Mouse (Mus musculus) lung, embryonic 15.5 days (tissue): ENCODE data around the gene Zbp1. TPM values are rescaled to one million over a fixed set of nuclear protein-coding genes. Genes with fewer than 3 reads are reported as not detected.

ENCODE experiments used
- ATAC-seq: fragments of 200-750 bp; cut with Nextera tagmentation; 2 replicates; pipeline ENCODE4 v1.8.0; 2017; ENCODE audit warnings: moderate number of reproducible peaks, borderline replicate concordance; ENCODE audit not compliant: low FRiP score, low TSS enrichment; ENCODE audit errors: extremely low read depth
- H3K27ac ChIP-seq: fragments of 300-500 bp; sonication (generic); 2 replicates; pipeline ENCODE4 v1.5.1; 2015; ENCODE audit warnings: moderate library complexity, mild to moderate bottlenecking, inconsistent platforms
- H3K27me3 ChIP-seq: fragments of 300-500 bp; sonication (generic); 2 replicates; pipeline ENCODE4 v1.6.1; 2015; ENCODE audit warnings: inconsistent platforms
- H3K36me3 ChIP-seq: fragments of 300-500 bp; sonication (generic); 2 replicates; pipeline ENCODE4 v1.6.1; 2015; ENCODE audit warnings: inconsistent platforms
- H3K4me1 ChIP-seq: fragments of 300-500 bp; sonication (generic); 2 replicates; pipeline ENCODE4 v1.6.1; 2015; ENCODE audit warnings: inconsistent platforms
- H3K4me2 ChIP-seq: fragments of 300-500 bp; sonication (generic); 2 replicates; pipeline ENCODE4 v1.6.1; 2015; ENCODE audit warnings: inconsistent platforms, mild to moderate bottlenecking, moderate library complexity
- H3K4me3 ChIP-seq: fragments of 300-500 bp; sonication (generic); 2 replicates; pipeline ENCODE4 v1.5.1; 2015; ENCODE audit warnings: mild to moderate bottlenecking, inconsistent platforms
- H3K9ac ChIP-seq: fragments of 300-500 bp; sonication (generic); 2 replicates; pipeline ENCODE4 v1.6.1; 2015; ENCODE audit warnings: inconsistent platforms
- H3K9me3 ChIP-seq: fragments of 300-500 bp; sonication (generic); 2 replicates; pipeline ENCODE4 v1.6.1; 2016; ENCODE audit warnings: inconsistent platforms
- WGBS: fragments of 180-500 bp; shearing (Covaris S2); methylation state at CpG from one replicate; pipeline ENCODE4 v1.1.7; 2015; 5-methylcytosine and 5-hydroxymethylcytosine counted together
- polyA plus RNA-seq: library from polyadenylated mRNA; unstranded; fragments of >200 nt; fragmentation: Nextera tagmentation; extraction: Ambion mirVana; gene quantifications from 2 replicates; pipeline ENCODE4 v1.2.1, GENCODE M21; 2015

Gene Zbp1
- polyA plus RNA-seq, 1 experiment from 2014 or later: 0.95 TPM

DNA sequence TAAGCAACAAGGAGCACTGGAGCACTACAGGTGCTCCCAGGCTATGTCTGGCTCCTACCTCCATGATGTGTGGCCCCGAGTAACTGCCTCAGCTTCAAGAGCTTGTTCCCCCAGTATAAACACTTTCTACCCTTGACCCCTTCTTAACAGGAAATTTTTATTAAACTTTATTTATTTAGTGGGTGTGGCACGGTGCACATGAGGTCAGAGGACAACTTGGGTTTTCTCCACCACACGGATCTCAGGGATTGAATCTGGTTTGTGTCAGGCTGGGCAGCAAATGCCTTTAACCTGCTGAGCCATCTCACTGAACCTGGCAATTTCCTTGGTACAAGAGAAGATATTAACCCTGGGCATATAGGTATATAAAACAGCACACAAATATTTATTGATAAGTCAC is 25.4 kb upstream of the Zbp1 start:
- no peak for ATAC-seq
- H3K9me3 ChIP-seq: no peaks in the 10 kb centered on the region
- no peaks in the 10 kb centered on the region for H3K36me3 ChIP-seq
- no peak overlapping the region for H3K4me2 ChIP-seq
- no peaks in the 10 kb centered on the region for H3K27me3 ChIP-seq
- no peak overlapping the region for H3K27ac ChIP-seq
- H3K4me1 ChIP-seq: peaks cover 65% of the 10 kb centered on the region
- no peak overlapping the region for H3K9ac ChIP-seq
- 27% methylated on average over 3 of the region's 3 CpGs for WGBS
- no peak overlapping the region for H3K4me3 ChIP-seq

DNA sequence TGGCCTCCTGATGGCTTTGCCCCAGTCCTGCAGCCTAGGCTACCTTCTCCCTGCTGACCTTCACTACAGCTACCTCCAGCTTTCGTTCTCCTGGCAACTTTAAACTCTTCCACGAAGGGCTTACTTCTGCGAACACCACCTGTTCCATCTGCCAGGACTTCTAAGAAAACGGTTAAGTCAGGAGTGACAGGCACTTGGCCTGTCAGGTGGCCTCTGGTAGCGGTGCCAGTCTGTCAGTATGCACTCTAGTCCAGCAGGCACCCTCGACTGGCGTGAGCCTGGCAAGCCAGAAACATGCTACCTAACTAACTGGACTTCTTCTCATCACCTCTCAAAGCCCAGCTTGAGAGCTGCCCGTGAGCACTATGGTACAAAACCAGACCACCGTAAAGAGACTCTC is 24.9 kb upstream of the Zbp1 start:
- Histone ChIP-seq H3K4me2 (no peak overlapping the region), H3K4me3 (no peak overlapping the region), H3K4me1 (peaks cover 66% of the 10 kb centered on the region), H3K36me3 (no peaks in the 10 kb centered on the region), H3K27me3 (no peaks in the 10 kb centered on the region), H3K9ac (no peak overlapping the region), H3K9me3 (no peaks in the 10 kb centered on the region), H3K27ac (0 out of 2 replicates have a peak overlapping the region, but pooled peaks have one; percentile 26)
- WGBS: 60% methylated on average over 9 of the region's 9 CpGs
- ATAC-seq: no peak

DNA sequence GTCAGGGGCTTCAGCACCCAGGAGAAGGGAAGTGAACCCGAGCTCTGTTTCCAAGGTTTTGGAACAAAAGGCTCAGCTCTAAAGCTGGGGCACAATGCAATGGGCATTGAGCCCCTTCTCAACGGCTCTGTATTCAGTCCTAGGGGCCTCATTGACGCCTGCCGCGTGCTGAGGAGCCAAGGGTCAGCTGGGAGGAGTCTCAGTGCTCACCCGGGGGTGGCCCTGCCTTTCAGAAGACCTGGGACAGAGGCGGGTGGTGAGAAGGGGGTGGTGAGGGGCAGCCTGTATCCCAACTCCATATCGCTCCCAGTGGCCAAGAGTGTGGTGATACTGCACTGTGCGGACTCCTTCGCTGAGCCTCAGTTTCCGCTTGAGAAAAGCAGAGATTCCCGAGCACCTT is 24.2 kb upstream of the Zbp1 start:
- H3K27me3 ChIP-seq: no peaks in the 10 kb centered on the region
- ATAC-seq: no peak
- H3K9ac ChIP-seq: no peak overlapping the region
- no peak overlapping the region for H3K4me2 ChIP-seq
- no peaks in the 10 kb centered on the region for H3K36me3 ChIP-seq
- WGBS: 39% methylated on average over 12 of the region's 12 CpGs
- peaks cover 66% of the 10 kb centered on the region for H3K4me1 ChIP-seq
- H3K4me3 ChIP-seq: no peak overlapping the region
- H3K9me3 ChIP-seq: no peaks in the 10 kb centered on the region
- no peak overlapping the region for H3K27ac ChIP-seq

DNA sequence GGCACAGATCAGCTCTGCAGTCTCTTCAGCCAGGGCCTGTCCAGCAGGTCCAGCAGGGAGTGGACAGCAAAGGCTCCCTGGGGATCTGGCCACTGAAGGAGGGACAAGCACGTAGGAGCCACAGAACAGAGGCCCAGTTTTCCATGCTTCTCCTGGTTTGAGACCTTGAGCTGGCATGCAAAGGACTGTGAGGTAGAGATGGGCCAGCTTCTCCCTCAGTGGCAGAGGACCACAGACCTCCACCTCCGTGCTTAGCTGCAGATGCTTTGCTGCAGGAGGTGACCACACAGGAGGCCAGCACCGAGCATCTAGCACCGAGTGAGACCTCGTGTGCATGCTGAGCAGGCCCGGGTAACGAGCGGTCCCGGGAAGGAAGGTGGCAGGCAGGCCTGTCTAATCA is 22.0 kb upstream of the Zbp1 start:
- Histone ChIP-seq H3K27me3 (no peaks in the 10 kb centered on the region), H3K36me3 (no peaks in the 10 kb centered on the region), H3K4me1 (peaks cover 66% of the 10 kb centered on the region), H3K27ac (no peak overlapping the region), H3K4me2 (no peak overlapping the region), H3K4me3 (no peak overlapping the region), H3K9ac (no peak overlapping the region), H3K9me3 (no peaks in the 10 kb centered on the region)
- WGBS: 54% methylated on average over 9 of the region's 9 CpGs
- ATAC-seq: no peak

DNA sequence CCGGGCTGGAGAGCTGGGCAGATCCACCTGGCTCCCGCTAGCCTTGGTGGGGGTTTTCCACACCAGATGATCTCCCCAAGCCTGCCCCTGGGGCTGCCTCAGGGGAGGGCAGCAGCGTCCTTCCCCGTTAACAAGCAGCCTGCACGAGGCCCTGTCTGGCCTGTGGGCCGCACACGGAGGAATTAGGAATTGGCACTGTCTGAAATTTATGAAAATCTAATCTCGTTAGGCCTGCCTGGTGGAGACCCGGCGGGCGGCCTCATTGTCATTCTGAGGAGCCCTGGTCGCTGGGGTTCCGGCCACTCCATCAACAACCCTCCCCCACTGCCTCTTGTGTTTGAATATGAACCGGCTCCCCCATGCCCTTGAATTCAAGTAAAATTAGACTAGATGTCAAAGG is 19.8 kb upstream of the Zbp1 start:
- H3K4me1 ChIP-seq: peaks cover 66% of the 10 kb centered on the region
- WGBS: 29% methylated on average over 14 of the region's 14 CpGs
- no peaks in the 10 kb centered on the region for H3K9me3 ChIP-seq
- H3K27ac ChIP-seq: peak overlapping the region; percentile 5; the same call in 1 of the 2 replicates
- no peak overlapping the region for H3K9ac ChIP-seq
- no peaks in the 10 kb centered on the region for H3K27me3 ChIP-seq
- ATAC-seq: no peak
- H3K4me2 ChIP-seq: no peak overlapping the region
- no peak overlapping the region for H3K4me3 ChIP-seq
- no peaks in the 10 kb centered on the region for H3K36me3 ChIP-seq

DNA sequence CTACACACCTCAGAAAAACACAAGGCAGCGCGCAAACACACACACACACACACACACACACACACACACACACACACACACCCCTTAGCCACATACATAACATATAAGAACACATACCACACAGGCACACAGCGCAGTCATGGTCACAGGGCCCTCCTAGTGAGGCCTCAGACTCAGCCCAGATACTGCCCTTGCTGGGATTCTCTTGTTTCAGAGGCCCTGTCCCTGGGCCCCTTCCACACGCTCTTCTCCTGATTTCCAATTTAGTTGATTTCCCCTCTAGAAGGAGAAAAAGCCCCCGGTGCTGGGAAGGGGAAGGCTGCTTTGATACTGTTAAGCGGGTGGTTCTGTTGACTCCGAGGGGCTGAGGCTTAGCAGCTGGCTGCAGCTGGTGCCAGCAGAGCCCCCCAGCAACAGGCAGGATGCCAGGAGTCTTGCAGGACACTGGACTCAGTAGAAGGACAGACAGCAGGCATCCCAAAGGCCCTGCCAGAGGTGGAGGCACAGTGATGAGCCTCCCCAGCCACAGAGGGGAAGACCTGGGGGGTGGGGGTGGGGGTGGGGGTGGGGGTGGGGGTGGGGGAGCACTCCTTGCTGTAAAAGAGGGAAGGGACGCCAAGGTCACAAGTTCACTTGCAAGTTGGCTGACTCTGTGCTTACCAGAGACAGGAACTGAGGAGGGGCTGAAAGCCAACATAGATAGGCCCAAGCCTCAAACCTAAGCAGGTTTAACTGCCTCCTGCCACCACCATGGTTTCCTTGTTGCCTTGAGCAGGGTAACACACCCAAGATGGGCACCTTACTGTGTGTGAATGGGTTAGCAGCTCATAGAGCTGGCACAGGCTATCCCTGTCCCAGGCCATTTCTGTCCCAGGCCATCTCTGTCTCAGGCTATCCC is 17.0 kb upstream of the Zbp1 start:
- no peaks in the 10 kb centered on the region for H3K9me3 ChIP-seq
- H3K4me3 ChIP-seq: no peak overlapping the region
- whole genome bisulfite sequencing: 60% methylated on average over 8 of the region's 8 CpGs
- peaks cover 15% of the 10 kb centered on the region for H3K36me3 ChIP-seq
- ATAC-seq: peak; percentile 78
- H3K27ac ChIP-seq: peak overlapping the region; percentile 76
- H3K4me1 ChIP-seq: peaks cover 58% of the 10 kb centered on the region
- no peaks in the 10 kb centered on the region for H3K27me3 ChIP-seq
- no peak overlapping the region for H3K9ac ChIP-seq
- H3K4me2 ChIP-seq: no peak overlapping the region; the same call in 1 of the 2 replicates

DNA sequence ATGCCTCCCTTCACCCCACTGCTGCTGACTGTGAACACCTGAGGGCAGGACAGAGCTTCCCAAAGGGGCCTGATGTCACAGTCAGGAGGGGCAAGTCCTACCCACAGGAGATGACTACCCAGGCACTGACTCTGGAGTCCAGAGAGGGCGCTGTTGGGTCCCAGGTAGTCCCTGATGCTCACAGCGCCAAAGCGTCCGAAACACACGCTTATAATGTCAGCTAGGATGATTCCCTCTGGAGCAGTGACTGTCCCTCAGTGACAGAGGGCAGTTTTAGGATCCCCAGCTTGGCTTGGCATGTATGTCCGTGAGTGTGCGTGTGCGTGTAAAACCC is 14.0 kb upstream of the Zbp1 start:
- no peak overlapping the region for H3K4me2 ChIP-seq
- H3K4me1 ChIP-seq: peaks cover 63% of the 10 kb centered on the region
- H3K36me3 ChIP-seq: peaks cover 29% of the 10 kb centered on the region
- H3K27me3 ChIP-seq: no peaks in the 10 kb centered on the region
- 84% methylated on average over 8 of the region's 8 CpGs for WGBS
- H3K9ac ChIP-seq: no peak overlapping the region
- ATAC-seq: no peak
- H3K4me3 ChIP-seq: no peak overlapping the region
- no peaks in the 10 kb centered on the region for H3K9me3 ChIP-seq
- H3K27ac ChIP-seq: no peak overlapping the region

DNA sequence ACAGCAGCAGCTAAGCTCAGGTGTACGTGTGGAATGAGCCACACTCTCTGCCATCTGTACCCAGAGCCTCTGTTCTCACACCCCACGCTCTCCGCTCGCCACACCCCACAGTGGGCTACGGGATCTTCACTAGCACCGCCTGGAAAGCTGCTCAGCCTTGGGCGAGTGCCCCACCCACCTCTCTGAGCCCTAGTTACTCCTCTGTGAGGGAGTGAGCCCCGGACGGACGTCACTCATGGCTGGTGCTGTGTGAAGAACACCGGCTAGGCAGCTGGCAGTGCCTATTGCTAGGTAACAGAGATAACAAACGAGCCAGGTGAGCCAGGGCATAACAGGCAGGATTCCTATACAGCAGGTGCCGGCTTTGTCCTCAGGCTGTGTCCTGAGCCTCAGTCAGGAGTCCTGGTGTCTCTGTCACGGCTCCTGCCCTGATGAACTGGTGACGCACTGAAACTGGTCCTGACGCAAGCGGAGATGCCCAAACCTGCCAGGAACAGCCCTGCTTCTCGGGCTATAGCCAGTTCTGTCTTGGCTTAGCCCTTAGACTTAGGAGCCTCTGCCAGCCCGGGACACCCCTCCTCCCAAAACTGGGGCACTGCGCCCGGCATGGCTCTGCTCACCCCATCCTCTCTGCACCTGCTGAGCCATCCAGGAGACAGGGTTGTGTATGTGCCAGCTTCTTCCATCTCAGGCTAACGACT is 13.5 kb upstream of the Zbp1 start:
- WGBS: 76% methylated on average over 22 of the region's 22 CpGs
- Histone ChIP-seq H3K27ac (no peak overlapping the region), H3K9me3 (no peaks in the 10 kb centered on the region), H3K36me3 (peaks cover 30% of the 10 kb centered on the region), H3K4me3 (no peak overlapping the region), H3K27me3 (no peaks in the 10 kb centered on the region), H3K4me1 (peaks cover 59% of the 10 kb centered on the region), H3K4me2 (no peak overlapping the region), H3K9ac (no peak overlapping the region)
- no peak for ATAC-seq

DNA sequence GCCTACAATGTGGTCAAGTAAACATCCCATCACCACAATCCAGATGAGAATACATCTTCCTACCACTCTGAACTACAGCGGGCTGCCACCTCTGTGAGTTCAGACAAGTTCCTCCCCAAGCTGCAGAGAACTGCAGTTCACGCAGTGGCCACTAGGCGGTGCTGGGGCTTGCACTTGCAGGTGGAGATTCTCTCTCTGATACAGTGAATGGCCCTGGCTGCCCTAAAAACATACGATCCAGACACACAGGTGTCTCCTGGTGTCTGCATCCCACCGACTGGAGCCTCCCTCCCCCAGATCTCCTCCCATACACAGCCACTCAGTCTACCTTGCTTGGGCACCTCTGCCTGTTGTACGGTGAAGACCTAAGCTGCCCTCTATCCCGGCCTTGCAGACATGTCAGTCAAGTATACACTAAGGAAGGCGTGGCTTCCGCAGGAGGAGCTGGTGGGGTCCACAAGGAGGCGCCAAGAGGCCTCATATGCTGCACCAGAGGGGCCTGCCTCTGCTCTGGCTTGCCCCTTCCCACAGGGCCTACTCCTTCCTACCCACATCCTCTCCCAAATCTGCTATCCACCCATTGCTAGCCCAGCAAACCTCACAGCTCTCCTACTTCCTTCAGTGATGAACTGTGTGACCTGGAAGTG is 11.0 kb upstream of the Zbp1 start:
- Histone ChIP-seq H3K9me3 (no peaks in the 10 kb centered on the region), H3K4me3 (no peak overlapping the region), H3K36me3 (peaks cover 35% of the 10 kb centered on the region), H3K4me1 (peaks cover 41% of the 10 kb centered on the region), H3K27ac (peak overlapping the region; percentile 44; the same call in 1 of the 2 replicates), H3K4me2 (peak overlapping the region; percentile 39; the same call in 1 of the 2 replicates), H3K27me3 (no peaks in the 10 kb centered on the region), H3K9ac (no peak overlapping the region)
- 7% methylated on average over 10 of the region's 10 CpGs for WGBS
- peak; percentile 59 for ATAC-seq

DNA sequence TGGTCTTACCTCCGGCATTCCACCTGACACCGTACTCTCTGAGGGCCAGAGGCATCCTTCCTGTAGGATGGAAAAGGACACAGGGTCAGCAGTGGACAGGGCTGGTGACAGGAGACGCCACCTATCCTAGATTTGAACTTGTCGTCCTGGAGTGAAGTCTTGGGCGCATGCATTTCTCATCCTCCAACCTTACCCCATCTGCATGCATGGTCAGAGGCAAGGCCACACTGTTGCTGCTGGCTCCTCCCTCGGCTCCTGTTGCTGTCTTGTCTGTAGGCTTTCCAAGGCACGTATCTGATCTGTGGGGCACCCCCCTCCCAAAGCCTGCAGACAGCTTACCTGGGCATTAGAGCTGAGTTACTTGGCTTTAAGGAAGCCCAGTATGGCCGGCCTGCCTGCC is 9.8 kb upstream of the Zbp1 start:
- ATAC-seq: no peak
- peaks cover 35% of the 10 kb centered on the region for H3K36me3 ChIP-seq
- H3K9ac ChIP-seq: no peak overlapping the region
- H3K4me1 ChIP-seq: peaks cover 36% of the 10 kb centered on the region
- no peaks in the 10 kb centered on the region for H3K9me3 ChIP-seq
- H3K27me3 ChIP-seq: no peaks in the 10 kb centered on the region
- 86% methylated on average over 8 of the region's 8 CpGs for WGBS
- H3K4me2 ChIP-seq: no peak overlapping the region
- no peak overlapping the region for H3K4me3 ChIP-seq
- H3K27ac ChIP-seq: 0 out of 2 replicates have a peak overlapping the region, but pooled peaks have one; percentile 3

DNA sequence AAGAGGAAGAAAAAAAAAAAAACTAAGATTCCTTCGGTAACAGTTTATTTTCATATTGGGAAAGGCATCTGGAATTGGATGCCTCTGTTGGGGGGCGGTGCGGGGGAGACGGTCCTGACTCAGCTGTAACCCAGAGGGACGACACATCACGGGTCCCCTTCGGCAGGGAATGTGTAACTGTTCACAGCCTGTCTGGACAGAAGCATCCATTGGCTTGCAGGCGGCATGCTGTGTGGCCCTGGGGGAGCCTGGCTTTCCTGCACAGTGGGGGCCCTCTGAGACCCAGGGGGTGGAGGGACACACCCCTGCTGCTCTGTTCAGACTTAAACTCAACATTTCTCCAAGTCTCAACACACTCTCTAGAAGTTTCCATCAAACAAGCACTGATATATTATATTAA is 8.1 kb upstream of the Zbp1 start:
- H3K36me3 ChIP-seq: peaks cover 26% of the 10 kb centered on the region; the same call in 1 of the 2 replicates
- WGBS: 86% methylated on average over 8 of the region's 8 CpGs
- no peak overlapping the region for H3K27ac ChIP-seq
- no peak for ATAC-seq
- H3K4me2 ChIP-seq: no peak overlapping the region
- H3K4me1 ChIP-seq: peaks cover 28% of the 10 kb centered on the region
- H3K9ac ChIP-seq: no peak overlapping the region
- H3K4me3 ChIP-seq: no peak overlapping the region
- no peaks in the 10 kb centered on the region for H3K9me3 ChIP-seq
- no peaks in the 10 kb centered on the region for H3K27me3 ChIP-seq

DNA sequence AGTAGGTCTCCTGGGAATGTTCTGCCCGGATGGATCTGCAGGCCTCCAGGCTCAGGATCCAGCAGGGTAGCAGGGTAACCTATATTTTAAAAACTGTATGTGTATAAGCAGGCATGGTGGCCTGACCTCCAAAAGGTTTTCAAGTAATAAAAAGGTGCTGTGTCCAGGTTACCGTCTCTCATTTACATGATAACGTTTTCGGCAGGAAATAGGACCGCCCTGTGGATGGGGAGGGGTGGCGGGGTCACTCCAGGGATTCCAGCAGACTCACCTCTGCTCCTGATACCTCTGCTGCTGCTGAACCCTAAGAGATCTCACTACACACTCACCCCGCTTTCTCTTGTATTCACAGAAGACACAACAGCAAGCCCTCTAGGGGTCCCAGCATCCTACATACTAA is 7.2 kb upstream of the Zbp1 start:
- Histone ChIP-seq H3K9ac (no peak overlapping the region), H3K36me3 (peaks cover 20% of the 10 kb centered on the region; the same call in 1 of the 2 replicates), H3K9me3 (no peaks in the 10 kb centered on the region), H3K4me3 (no peak overlapping the region), H3K27me3 (no peaks in the 10 kb centered on the region), H3K27ac (no peak overlapping the region), H3K4me2 (no peak overlapping the region), H3K4me1 (peaks cover 28% of the 10 kb centered on the region)
- ATAC-seq: no peak
- 77% methylated on average over 7 of the region's 7 CpGs for WGBS
